Mouse (Mus musculus) cortical plate, adult 2 months (tissue): ENCODE measurements around the gene Ube2e2.

Experiments used
- CTCF ChIP-seq: fragments of 200-500 bp; IDR thresholded peaks from 2 replicates; pipeline ENCODE4 v1.5.1; 2011; ENCODE audit warnings: mild to moderate bottlenecking, control low read depth, low read length; ENCODE audit not compliant: insufficient read depth; ENCODE audit errors: extremely low read depth
- POLR2A ChIP-seq: fragments of 200-500 bp; IDR thresholded peaks from 2 replicates; pipeline ENCODE4 v1.6.1; 2011; ENCODE audit warnings: mild to moderate bottlenecking, low read length, control low read depth; ENCODE audit not compliant: insufficient read depth; ENCODE audit errors: extremely low read depth

GRCm38 (mm10) chr14:18574756-18575155, 319.3 kb downstream of the Ube2e2 start:
- no peak for TF ChIP-seq CTCF
- TF ChIP-seq POLR2A: no peak
